Mouse (Mus musculus) B cell, adult 2 months (primary cell): Measurements from ENCODE around the gene Fyn.
A peak's percentile ranks its signal among the peaks of the same experiment; 100 is the strongest.

ENCODE experiments used
- DNase-seq, 2 experiments: peaks; one replicate each; pipeline ENCODE4 v3.0.0; 2022

Gene Fyn

GRCm38 (mm10) chr10:39379287-39379686 lies 10.6 kb downstream of the Fyn start:
- DNase-seq: no peak

GRCm38 (mm10) chr10:39379721-39380370 lies 11.2 kb downstream of the Fyn start:
- DNase-seq: no peak

DNA sequence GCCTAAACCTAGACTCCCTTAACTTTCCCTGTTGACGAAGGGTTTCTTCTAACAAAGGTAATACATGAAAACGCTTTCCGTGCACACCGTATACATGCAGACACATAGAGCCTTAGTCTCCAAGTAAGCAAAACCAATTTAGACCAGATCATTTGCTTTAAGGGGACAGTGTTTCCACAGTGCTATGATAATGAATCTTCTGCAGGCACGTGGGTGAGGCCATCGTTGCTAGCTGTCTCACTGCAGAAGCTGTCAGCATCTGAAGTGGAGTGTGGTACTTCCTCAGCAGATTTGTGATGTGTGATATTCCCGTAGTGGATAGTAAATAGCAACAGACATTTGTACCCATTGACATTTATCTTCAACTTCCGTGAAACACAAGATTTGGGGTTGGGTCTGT lies 16.6 kb downstream of the Fyn start:
- DNase-seq: no peak

- no peak for DNase-seq
These were observed 17.5 kb downstream of the Fyn start for GRCm38 (mm10) chr10:39386203-39386602.

GRCm38 (mm10) chr10:39387024-39387423 lies 18.4 kb downstream of the Fyn start:
- no peak for DNase-seq

- no peak for DNase-seq
These were observed 18.9 kb downstream of the Fyn start for GRCm38 (mm10) chr10:39387556-39387955.

DNA sequence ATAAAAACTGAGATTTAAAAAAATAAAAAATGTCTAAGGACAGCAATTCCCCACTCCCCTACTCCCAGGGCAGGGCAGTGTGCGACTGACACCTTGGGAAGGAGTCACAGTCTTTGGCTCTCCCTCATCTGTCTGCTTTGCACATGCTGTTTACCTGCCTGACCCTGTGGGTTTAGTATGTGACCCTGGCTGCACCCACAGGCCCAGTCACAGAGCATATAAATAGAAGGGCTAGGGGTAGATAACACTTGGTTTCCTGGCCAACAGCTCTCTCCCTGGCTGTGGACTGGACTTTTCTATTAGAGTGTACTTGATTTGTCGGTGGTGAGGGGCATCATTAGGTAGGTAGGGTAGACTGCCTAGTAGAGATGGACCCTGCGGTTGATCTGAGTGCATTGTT lies 19.5 kb downstream of the Fyn start:
- no peak for DNase-seq

- no peak for DNase-seq
These were observed 20.8 kb downstream of the Fyn start for GRCm38 (mm10) chr10:39389451-39389891.

GRCm38 (mm10) chr10:39390541-39390940 lies 21.9 kb downstream of the Fyn start:
- no peak for DNase-seq

- DNase-seq: no peak
These were observed 24.3 kb downstream of the Fyn start for GRCm38 (mm10) chr10:39392900-39393483.

DNA sequence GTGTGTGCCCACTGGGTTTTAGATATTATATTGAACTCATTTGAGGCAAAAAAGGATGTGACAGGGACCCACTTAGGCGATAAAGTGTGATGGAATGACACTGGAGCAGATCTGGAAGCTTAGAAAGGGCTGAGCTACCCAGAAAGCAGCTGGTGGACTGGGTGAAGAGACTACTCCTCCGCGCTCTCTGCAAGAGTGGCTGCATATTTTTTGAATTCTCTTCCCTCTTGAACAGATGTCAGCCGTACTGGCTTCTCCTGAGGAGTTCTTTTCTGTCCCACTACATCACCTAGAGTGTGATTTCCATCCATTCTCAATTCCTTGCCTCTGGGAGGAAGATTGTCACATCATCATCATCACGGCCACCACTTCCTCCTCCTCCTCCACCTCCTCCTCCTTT lies 26.9 kb downstream of the Fyn start:
- DNase-seq: no peak

DNA sequence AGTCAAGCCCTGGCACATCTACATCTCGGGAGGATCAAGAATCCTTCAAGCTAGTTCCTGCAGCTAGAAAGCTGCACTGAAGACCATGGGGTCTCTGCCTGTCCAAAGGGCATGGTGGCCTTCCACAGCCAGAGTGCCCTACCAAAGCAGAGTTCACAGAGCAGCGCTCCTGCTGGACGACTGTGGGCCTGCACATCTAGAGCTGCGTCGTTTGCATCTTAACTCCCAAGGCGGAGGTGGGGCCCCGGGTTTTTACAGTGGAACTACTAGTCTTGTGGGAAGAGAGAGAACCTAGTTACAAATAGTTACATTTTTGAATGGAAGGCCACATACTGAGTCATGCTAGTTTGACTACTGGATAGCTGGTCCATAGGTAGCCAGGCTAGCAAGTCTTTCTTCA lies 30.3 kb downstream of the Fyn start:
- DNase-seq: no peak

- DNase-seq: no peak
These were observed 31.5 kb downstream of the Fyn start for GRCm38 (mm10) chr10:39400155-39400554.

GRCm38 (mm10) chr10:39402487-39402886 lies 33.8 kb downstream of the Fyn start:
- peak; percentile 47 to 54 for DNase-seq

- no peak for DNase-seq
These were observed 35.1 kb downstream of the Fyn start for GRCm38 (mm10) chr10:39403706-39404105.

GRCm38 (mm10) chr10:39404175-39404574 lies 35.5 kb downstream of the Fyn start:
- DNase-seq: no peak

DNA sequence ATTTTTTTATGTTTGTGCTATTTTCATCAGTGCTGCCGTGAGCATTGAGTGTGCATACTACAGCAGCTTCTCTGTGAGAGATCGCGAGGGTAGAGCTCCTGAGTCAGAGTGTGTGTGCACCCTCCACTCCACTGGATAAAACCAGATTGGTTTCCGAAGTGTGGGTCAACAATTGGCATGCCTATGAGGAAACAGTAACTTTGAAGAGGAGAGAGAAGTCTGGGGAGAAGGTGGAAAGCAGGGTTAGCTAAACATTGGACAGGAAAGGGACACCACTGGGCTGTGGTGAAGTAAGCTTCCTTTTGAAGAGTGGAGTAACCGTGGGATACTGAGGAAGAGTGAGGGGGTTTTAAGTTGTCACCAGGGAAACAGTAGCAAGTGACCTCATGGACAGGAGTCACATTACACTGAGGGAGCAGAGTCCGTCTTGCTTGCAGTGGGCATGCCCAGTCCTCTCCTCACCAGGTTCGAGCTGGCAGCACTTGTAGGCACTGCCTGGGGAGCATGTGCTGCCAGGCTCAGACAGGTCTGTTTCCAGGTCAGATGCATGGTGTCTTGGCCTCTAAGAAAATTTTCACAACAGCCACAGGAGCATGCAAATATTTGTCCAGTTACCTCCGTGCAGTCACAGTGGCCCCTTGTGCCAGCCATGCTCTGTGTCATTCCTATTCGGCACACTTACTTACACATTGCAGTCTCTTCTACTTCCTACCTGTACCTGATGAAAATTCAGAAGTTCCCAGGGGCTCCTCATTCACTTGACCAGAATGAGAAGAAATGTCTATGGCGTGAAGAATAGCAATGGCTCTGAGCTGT lies 37.5 kb downstream of the Fyn start:
- DNase-seq: no peak

GRCm38 (mm10) chr10:39406798-39407189 lies 38.1 kb downstream of the Fyn start:
- DNase-seq: no peak

GRCm38 (mm10) chr10:39407553-39407952 lies 38.9 kb downstream of the Fyn start:
- DNase-seq: no peak

DNA sequence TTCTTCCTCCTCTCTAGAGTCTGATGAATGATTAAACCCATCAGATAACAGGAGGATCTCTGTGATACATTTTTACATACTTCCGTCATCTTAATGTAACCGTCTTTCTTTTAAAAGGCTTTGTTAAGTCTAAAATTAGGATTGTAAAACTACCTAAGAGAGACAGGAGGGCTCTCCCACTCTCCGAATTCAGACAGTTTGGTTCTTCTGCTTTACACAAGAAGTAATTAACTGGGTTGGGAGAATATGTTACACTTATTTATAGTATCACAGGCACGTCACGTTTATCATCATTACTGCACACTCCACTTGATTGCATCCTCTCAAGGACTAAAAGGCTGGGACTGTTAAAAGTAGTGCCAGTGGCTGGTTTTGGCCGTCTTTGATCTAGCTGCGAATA lies 40.9 kb downstream of the Fyn start:
- no peak for DNase-seq

DNA sequence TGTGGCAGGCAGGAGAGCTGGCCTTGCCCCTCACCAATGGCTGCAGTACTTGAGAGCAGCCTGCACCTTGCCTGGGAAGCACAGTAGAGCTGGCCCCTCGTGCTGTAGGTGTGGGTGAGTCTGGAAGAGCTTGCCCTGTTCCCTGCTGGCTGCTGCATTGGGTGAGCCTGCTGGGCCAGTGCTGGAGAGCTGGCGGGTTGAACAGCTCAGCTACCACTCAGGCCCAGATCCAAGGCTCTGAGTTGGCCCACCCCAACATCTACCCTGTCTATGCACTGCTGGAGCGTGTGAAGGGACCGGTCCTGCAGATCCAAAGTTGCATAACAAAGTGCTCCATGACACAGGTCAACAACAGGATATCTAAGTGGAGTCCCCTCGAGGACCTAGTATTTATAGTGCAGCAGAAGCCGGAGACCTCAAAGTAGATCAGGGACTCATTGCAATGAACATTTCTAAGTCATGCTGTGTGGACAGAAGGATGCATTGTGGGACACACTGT lies 41.5 kb downstream of the Fyn start:
- no peak for DNase-seq

- peak in 1 of 2 experiments; percentile 20 for DNase-seq
These were observed 43.4 kb downstream of the Fyn start for GRCm38 (mm10) chr10:39411857-39412559.
